Mouse (Mus musculus) limb, embryonic 14.5 days (tissue): ENCODE measurements around the gene Aldh1a7. TPM values are rescaled to one million over a fixed set of nuclear protein-coding genes. Genes with fewer than 3 reads are reported as not detected.
"Not testable (repeated sequence)": the region's sequence is repeated elsewhere in the genome, so short reads cannot be mapped to it uniquely, and the experiment has no call there.

ENCODE experiments used
- ATAC-seq: fragments of 200-750 bp; cut with Nextera tagmentation; 2 replicates; pipeline ENCODE4 v1.8.0; 2017; ENCODE audit warnings: low read depth, moderate number of reproducible peaks, moderate TSS enrichment; ENCODE audit not compliant: low FRiP score
- DNase-seq: peaks from one replicate; pipeline ENCODE4 v3.0.0-alpha.2; 2015; ENCODE audit warnings: low spot score
- H3K27ac ChIP-seq: fragments of 300-500 bp; sonication (generic); replicated peaks from 2 replicates; pipeline ENCODE4 v1.5.1; 2014; ENCODE audit warnings: low read depth, mild to moderate bottlenecking, low read length, moderate library complexity, mixed read lengths
- H3K27me3 ChIP-seq: fragments of 300-500 bp; sonication (generic); 2 replicates; pipeline ENCODE4 v1.6.1; 2014; ENCODE audit warnings: low read length, mixed read lengths; ENCODE audit not compliant: control insufficient read depth, insufficient read depth
- H3K36me3 ChIP-seq: fragments of 300-500 bp; sonication (generic); 2 replicates; pipeline ENCODE4 v1.6.1; 2014; ENCODE audit warnings: mild to moderate bottlenecking, low read length, moderate library complexity, mixed read lengths; ENCODE audit not compliant: control insufficient read depth, insufficient read depth
- H3K4me1 ChIP-seq: fragments of 300-500 bp; sonication (generic); 2 replicates; pipeline ENCODE4 v1.6.1; 2014; ENCODE audit warnings: antibody characterized with exemption, low read length, mixed read lengths; ENCODE audit not compliant: control insufficient read depth, insufficient read depth
- H3K4me2 ChIP-seq: fragments of 300-500 bp; sonication (generic); replicated peaks from 2 replicates; pipeline ENCODE4 v1.6.1; 2014; ENCODE audit warnings: low read depth, mild to moderate bottlenecking, low read length, moderate library complexity; ENCODE audit not compliant: severe bottlenecking
- H3K4me3 ChIP-seq: fragments of 300-500 bp; sonication (generic); replicated peaks from 2 replicates; pipeline ENCODE4 v1.5.1; 2014; ENCODE audit warnings: low read length
- H3K9ac ChIP-seq: fragments of 300-500 bp; sonication (generic); 2 replicates; pipeline ENCODE4 v1.6.1; 2014; ENCODE audit warnings: mild to moderate bottlenecking, low read depth, low read length, moderate library complexity; ENCODE audit not compliant: severe bottlenecking
- H3K9me3 ChIP-seq: fragments of 300-500 bp; sonication (generic); 2 replicates; pipeline ENCODE4 v1.6.1; 2016; ENCODE audit warnings: low read length; ENCODE audit not compliant: control insufficient read depth
- POLR2A ChIP-seq: fragments of 200-500 bp; IDR thresholded peaks from 2 replicates; pipeline ENCODE4 v1.8.0; 2012; ENCODE audit warnings: inconsistent platforms, mild to moderate bottlenecking, moderate library complexity, borderline replicate concordance; ENCODE audit not compliant: insufficient read depth, insufficient read length; ENCODE audit errors: extremely low read depth
- WGBS: fragments of 180-500 bp; shearing (Covaris S2); extraction: QIAGEN DNeasy Blood & Tissue Kit; methylation state at CpG from one replicate; pipeline ENCODE4 v1.1.7; 2014; 5-methylcytosine and 5-hydroxymethylcytosine counted together
- polyA plus RNA-seq, 2 experiments: library from polyadenylated mRNA; depleted of rRNA in 1 of 2; stranded (reverse) in 1 of 2; unstranded in 1 of 2; fragments of >200 nt; fragmentation: Nextera tagmentation in 1 of 2; extraction: Ambion mirVana in 1 of 2; gene quantifications; 2 replicates each; pipeline versions ENCODE4 v1.2.1 to v1.2.3; 2012 to 2014

Gene Aldh1a7
- polyA plus RNA-seq, 2 experiments, result 3.3 to 5.2 TPM

- Histone ChIP-seq H3K9me3 (no peaks in the 10 kb centered on the region), H3K4me2 (no peak overlapping the region), H3K4me3 (no peak overlapping the region), H3K4me1 (no peaks in the 10 kb centered on the region), H3K27me3 (no peaks in the 10 kb centered on the region), H3K9ac (no peak overlapping the region), H3K27ac (no peak overlapping the region), H3K36me3 (no peaks in the 10 kb centered on the region)
- TF ChIP-seq POLR2A, result no peak
- no peak for ATAC-seq
- WGBS, result 68% methylated on average over 3 of the region's 3 CpGs
- DNase-seq, result no peak
These were observed 73.1 kb downstream of the Aldh1a7 start for GRCm38 (mm10) chr19:20654141-20654873.

GRCm38 (mm10) chr19:20653082-20653676, 74.2 kb downstream of the Aldh1a7 start:
- DNase-seq, result no peak
- no peak overlapping the region for H3K4me3 ChIP-seq
- H3K27ac ChIP-seq, result no peak overlapping the region
- ATAC-seq, result no peak
- H3K9ac ChIP-seq, result no peak overlapping the region
- no peak for TF ChIP-seq POLR2A
- no peaks in the 10 kb centered on the region for H3K4me1 ChIP-seq
- H3K9me3 ChIP-seq, result no peaks in the 10 kb centered on the region
- 67% methylated on average over 1 of the region's 1 CpGs for WGBS
- no peaks in the 10 kb centered on the region for H3K36me3 ChIP-seq
- H3K27me3 ChIP-seq, result no peaks in the 10 kb centered on the region
- no peak overlapping the region for H3K4me2 ChIP-seq

GRCm38 (mm10) chr19:20650008-20650407, 77.4 kb downstream of the Aldh1a7 start:
- Histone ChIP-seq H3K9me3 (no peaks in the 10 kb centered on the region), H3K4me2 (no peak overlapping the region), H3K36me3 (no peaks in the 10 kb centered on the region), H3K9ac (no peak overlapping the region), H3K27ac (no peak overlapping the region), H3K4me1 (no peaks in the 10 kb centered on the region), H3K4me3 (no peak overlapping the region), H3K27me3 (no peaks in the 10 kb centered on the region)
- 41% methylated on average over 2 of the region's 2 CpGs for WGBS
- DNase-seq (no peak), ATAC-seq (no peak)
- TF ChIP-seq POLR2A, result no peak

GRCm38 (mm10) chr19:20647496-20647895, 79.9 kb downstream of the Aldh1a7 start:
- not testable (repeated sequence) for H3K4me3 ChIP-seq, H3K27ac ChIP-seq, H3K27me3 ChIP-seq, H3K9ac ChIP-seq, H3K9me3 ChIP-seq, H3K36me3 ChIP-seq, H3K4me2 ChIP-seq, ATAC-seq, H3K4me1 ChIP-seq, DNase-seq

- no peak for TF ChIP-seq POLR2A
- H3K27me3 ChIP-seq, result no peaks in the 10 kb centered on the region
- H3K4me1 ChIP-seq, result no peaks in the 10 kb centered on the region
- no peak overlapping the region for H3K27ac ChIP-seq
- 58% methylated on average over 3 of the region's 3 CpGs for WGBS
- ATAC-seq (no peak), DNase-seq (no peak)
- H3K36me3 ChIP-seq, result no peaks in the 10 kb centered on the region
- no peak overlapping the region for H3K4me2 ChIP-seq
- H3K9me3 ChIP-seq, result no peaks in the 10 kb centered on the region
- no peak overlapping the region for H3K4me3 ChIP-seq
- H3K9ac ChIP-seq, result no peak overlapping the region
These were observed 83.0 kb downstream of the Aldh1a7 start for GRCm38 (mm10) chr19:20644346-20644745.

Other genes starting within 250 kb of the Aldh1a7 start
- 0.77 and 0.96 TPM in 2 replicates for gene Aldh1a1, start 234.8 kb downstream of the Aldh1a7 start, polyA plus RNA-seq (2012; rRNA removed)
- gene Aldh1a1, start 234.8 kb downstream of the Aldh1a7 start, polyA plus RNA-seq (2014; fragmentation: Nextera tagmentation; extraction: Ambion mirVana), result 0.97 and 2.3 TPM in 2 replicates
- gene Tmc1, start 226.6 kb upstream of the Aldh1a7 start, polyA plus RNA-seq (2012; rRNA removed), result 0.16 and 0.29 TPM in 2 replicates
- gene Tmc1, start 226.6 kb upstream of the Aldh1a7 start, polyA plus RNA-seq (2014; fragmentation: Nextera tagmentation; extraction: Ambion mirVana), result 0.06 and 0.07 TPM in 2 replicates